Mouse (Mus musculus): ENCODE results near the gene Tmem52b. TPM values are rescaled to one million over a fixed set of nuclear protein-coding genes. Genes with fewer than 3 reads are reported as not detected.

Tmem52b gene
- polyA plus RNA-seq, 1 experiment: not detected

- TF ChIP-seq POLR2A (IDR thresholded peaks at IDR 0.05; ENCODE audit: insufficient read depth, low read depth, low read length) (no peak), CTCF (IDR thresholded peaks at IDR 0.05; ENCODE audit: insufficient read depth, low read depth, low read length) (no peak)
- Histone ChIP-seq H3K4me1 (ENCODE audit: control insufficient read depth, insufficient read depth, low read length) (no peaks in the 10 kb centered on the region), H3K4me3 (ENCODE audit: insufficient read depth, low read depth, low read length) (no peak overlapping the region), H3K27ac (ENCODE audit: insufficient read depth, low read depth, low read length) (no peak overlapping the region)
- 84% methylated on average over 2 of the region's 2 CpGs for WGBS
Observed at GRCm38 (mm10) chr6:129503471-129503870, 8.9 kb upstream of the Tmem52b start.

- no peak within 1 kb of the TSS for H3K27ac ChIP-seq (ENCODE audit: insufficient read depth, low read depth, low read length)
- H3K4me3 ChIP-seq (ENCODE audit: insufficient read depth, low read depth, low read length): no peak within 1 kb of the TSS
- H3K4me1 ChIP-seq (ENCODE audit: control insufficient read depth, insufficient read depth, low read length): no peaks in the 10 kb centered on the region
- WGBS: 63% methylated on average over 9 of the region's 9 CpGs
- no peak for TF ChIP-seq CTCF (IDR thresholded peaks at IDR 0.05; ENCODE audit: insufficient read depth, low read depth, low read length)
- no peak for TF ChIP-seq POLR2A (IDR thresholded peaks at IDR 0.05; ENCODE audit: insufficient read depth, low read depth, low read length)
Observed at GRCm38 (mm10) chr6:129507024-129507423, 5.3 kb upstream of the Tmem52b start, which contains the start of gene Olr1. Gene Olr1, minus strand, starts transcription at chr6:129507165.

DNA sequence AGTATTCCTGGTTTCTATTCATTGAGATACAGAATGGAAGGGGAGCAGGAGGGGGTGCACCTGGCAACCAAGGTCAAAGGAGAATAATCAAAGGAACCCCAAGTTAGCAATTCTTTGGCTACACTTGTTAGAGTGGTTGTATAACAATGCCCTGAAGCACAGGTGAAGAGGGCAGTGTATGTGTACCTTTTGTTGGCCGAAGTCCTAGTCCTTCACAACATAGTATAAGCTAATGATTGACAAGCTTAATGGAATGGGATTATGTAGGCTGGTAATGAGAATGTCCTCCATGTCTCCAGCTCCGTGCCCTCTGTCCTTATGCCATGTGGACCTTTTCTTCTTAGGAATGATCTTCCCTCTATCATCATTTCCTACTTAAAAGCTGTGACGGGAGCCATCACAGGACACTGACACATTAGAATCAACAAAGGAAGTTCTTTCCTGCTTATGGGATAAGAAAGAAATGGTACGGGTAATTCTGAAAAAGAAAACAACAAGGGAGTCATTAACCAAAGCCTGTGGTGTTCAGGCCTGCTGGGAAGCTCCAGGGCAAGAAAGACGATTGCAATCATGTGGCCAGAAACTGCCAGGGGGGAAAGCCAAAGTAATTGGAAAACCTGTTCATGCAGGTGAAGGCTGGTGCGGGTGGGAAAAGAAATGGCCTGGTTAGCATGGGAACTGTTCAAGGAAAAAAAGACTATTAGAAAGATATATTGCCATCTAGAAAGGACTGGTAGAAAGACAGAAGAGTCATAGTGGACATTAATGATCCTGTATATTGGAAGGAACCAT is 2.0 kb upstream of the Tmem52b start:
- WGBS: 79% methylated on average over 6 of the region's 6 CpGs

DNA sequence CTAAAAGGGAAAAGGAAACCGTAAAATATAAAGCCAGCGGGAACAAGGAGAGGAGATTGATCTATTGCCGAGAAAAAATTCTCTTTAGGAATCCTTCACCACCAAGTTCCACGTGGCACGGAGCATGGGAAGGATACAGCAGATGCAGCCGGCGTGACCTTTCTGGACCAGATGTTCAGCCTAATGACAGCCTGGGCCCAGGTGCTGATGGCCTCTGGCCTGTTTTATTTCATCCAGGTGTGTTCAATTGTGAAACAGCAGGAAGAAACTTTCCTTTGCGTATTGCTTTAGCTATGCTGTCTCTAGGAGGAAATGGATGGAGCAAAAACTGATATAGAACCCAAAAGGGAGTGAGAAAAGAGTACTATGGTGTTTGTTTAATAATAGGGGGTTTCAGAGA is 513 bp downstream of the Tmem52b start:
- TF ChIP-seq CTCF (IDR thresholded peaks at IDR 0.05; ENCODE audit: insufficient read depth, low read depth, low read length) (no peak), POLR2A (IDR thresholded peaks at IDR 0.05; ENCODE audit: insufficient read depth, low read depth, low read length) (no peak)
- Histone ChIP-seq H3K4me1 (ENCODE audit: control insufficient read depth, insufficient read depth, low read length) (no peaks in the 10 kb centered on the region; the same call in 1 of the 2 replicates), H3K27ac (ENCODE audit: insufficient read depth, low read depth, low read length) (no peak overlapping the region), H3K4me3 (ENCODE audit: insufficient read depth, low read depth, low read length) (no peak overlapping the region)
- 81% methylated on average over 8 of the region's 8 CpGs for WGBS

More for the DNA sequence above, 2.0 kb upstream of the Tmem52b start:
- H3K4me3 ChIP-seq (ENCODE audit: insufficient read depth, low read depth, low read length): no peak overlapping the region
- H3K4me1 ChIP-seq (ENCODE audit: control insufficient read depth, insufficient read depth, low read length): no peaks in the 10 kb centered on the region
- no peak overlapping the region for H3K27ac ChIP-seq (ENCODE audit: insufficient read depth, low read depth, low read length)
- no peak for TF ChIP-seq CTCF (IDR thresholded peaks at IDR 0.05; ENCODE audit: insufficient read depth, low read depth, low read length)
- no peak for TF ChIP-seq POLR2A (IDR thresholded peaks at IDR 0.05; ENCODE audit: insufficient read depth, low read depth, low read length)

- H3K27ac ChIP-seq (ENCODE audit: insufficient read depth, low read depth, low read length): no peak overlapping the region
- WGBS: 53% methylated on average over 1 of the region's 1 CpGs
- H3K4me3 ChIP-seq (ENCODE audit: insufficient read depth, low read depth, low read length): no peak overlapping the region
- H3K4me1 ChIP-seq (ENCODE audit: control insufficient read depth, insufficient read depth, low read length): no peaks in the 10 kb centered on the region; the same call in 1 of the 2 replicates
- no peak for TF ChIP-seq POLR2A (IDR thresholded peaks at IDR 0.05; ENCODE audit: insufficient read depth, low read depth, low read length)
- no peak for TF ChIP-seq CTCF (IDR thresholded peaks at IDR 0.05; ENCODE audit: insufficient read depth, low read depth, low read length)
Observed at GRCm38 (mm10) chr6:129513409-129513808, 1.1 kb downstream of the Tmem52b start.

- Histone ChIP-seq H3K4me3 (ENCODE audit: insufficient read depth, low read depth, low read length) (no peak overlapping the region), H3K4me1 (ENCODE audit: control insufficient read depth, insufficient read depth, low read length) (no peaks in the 10 kb centered on the region; the same call in 1 of the 2 replicates), H3K27ac (ENCODE audit: insufficient read depth, low read depth, low read length) (no peak overlapping the region)
- TF ChIP-seq CTCF (IDR thresholded peaks at IDR 0.05; ENCODE audit: insufficient read depth, low read depth, low read length): no peak
- TF ChIP-seq POLR2A (IDR thresholded peaks at IDR 0.05; ENCODE audit: insufficient read depth, low read depth, low read length): no peak
- WGBS: 74% methylated on average over 2 of the region's 2 CpGs
Observed at GRCm38 (mm10) chr6:129514376-129514775, 2.0 kb downstream of the Tmem52b start.

GRCm38 (mm10) chr6:129515068-129515467 is 2.7 kb downstream of the Tmem52b start:
- Histone ChIP-seq H3K4me3 (ENCODE audit: insufficient read depth, low read depth, low read length) (no peak overlapping the region), H3K27ac (ENCODE audit: insufficient read depth, low read depth, low read length) (no peak overlapping the region), H3K4me1 (ENCODE audit: control insufficient read depth, insufficient read depth, low read length) (no peaks in the 10 kb centered on the region; the same call in 1 of the 2 replicates)
- 95% methylated on average over 3 of the region's 3 CpGs for WGBS
- TF ChIP-seq POLR2A (IDR thresholded peaks at IDR 0.05; ENCODE audit: insufficient read depth, low read depth, low read length) (no peak), CTCF (IDR thresholded peaks at IDR 0.05; ENCODE audit: insufficient read depth, low read depth, low read length) (no peak)

GRCm38 (mm10) chr6:129516388-129516787 is 4.0 kb downstream of the Tmem52b start:
- H3K4me1 ChIP-seq (ENCODE audit: control insufficient read depth, insufficient read depth, low read length): no peaks in the 10 kb centered on the region; the same call in 1 of the 2 replicates
- TF ChIP-seq POLR2A (IDR thresholded peaks at IDR 0.05; ENCODE audit: insufficient read depth, low read depth, low read length): no peak
- TF ChIP-seq CTCF (IDR thresholded peaks at IDR 0.05; ENCODE audit: insufficient read depth, low read depth, low read length): no peak
- H3K27ac ChIP-seq (ENCODE audit: insufficient read depth, low read depth, low read length): no peak overlapping the region
- 95% methylated on average over 10 of the region's 10 CpGs for WGBS
- H3K4me3 ChIP-seq (ENCODE audit: insufficient read depth, low read depth, low read length): no peak overlapping the region

- TF ChIP-seq POLR2A (IDR thresholded peaks at IDR 0.05; ENCODE audit: insufficient read depth, low read depth, low read length) (no peak), CTCF (IDR thresholded peaks at IDR 0.05; ENCODE audit: insufficient read depth, low read depth, low read length) (no peak)
- Histone ChIP-seq H3K4me1 (ENCODE audit: control insufficient read depth, insufficient read depth, low read length) (no peaks in the 10 kb centered on the region; the same call in 1 of the 2 replicates), H3K27ac (ENCODE audit: insufficient read depth, low read depth, low read length) (no peak overlapping the region), H3K4me3 (ENCODE audit: insufficient read depth, low read depth, low read length) (no peak overlapping the region)
- 49% methylated on average over 2 of the region's 2 CpGs for WGBS
Observed at GRCm38 (mm10) chr6:129517752-129518408, 5.5 kb downstream of the Tmem52b start.
